Mouse (Mus musculus) CD4-positive helper T cell, adult 2 months (primary cell): Measurements from ENCODE around the gene Chchd6.

Experiments
- DNase-seq: peaks from one replicate; pipeline ENCODE4 v3.0.0-alpha.2; 2012; ENCODE audit warnings: low read depth, missing footprints, low spot score

Gene Chchd6

GRCm38 (mm10) chr6:89510154-89510553, 85.3 kb downstream of the Chchd6 start:
- DNase-seq: no peak

- no peak for DNase-seq
These were observed 86.7 kb downstream of the Chchd6 start for GRCm38 (mm10) chr6:89508725-89509124.

GRCm38 (mm10) chr6:89508263-89508662, 87.2 kb downstream of the Chchd6 start:
- no peak for DNase-seq

- DNase-seq: no peak
These were observed 95.5 kb downstream of the Chchd6 start for GRCm38 (mm10) chr6:89499961-89500360.

DNA sequence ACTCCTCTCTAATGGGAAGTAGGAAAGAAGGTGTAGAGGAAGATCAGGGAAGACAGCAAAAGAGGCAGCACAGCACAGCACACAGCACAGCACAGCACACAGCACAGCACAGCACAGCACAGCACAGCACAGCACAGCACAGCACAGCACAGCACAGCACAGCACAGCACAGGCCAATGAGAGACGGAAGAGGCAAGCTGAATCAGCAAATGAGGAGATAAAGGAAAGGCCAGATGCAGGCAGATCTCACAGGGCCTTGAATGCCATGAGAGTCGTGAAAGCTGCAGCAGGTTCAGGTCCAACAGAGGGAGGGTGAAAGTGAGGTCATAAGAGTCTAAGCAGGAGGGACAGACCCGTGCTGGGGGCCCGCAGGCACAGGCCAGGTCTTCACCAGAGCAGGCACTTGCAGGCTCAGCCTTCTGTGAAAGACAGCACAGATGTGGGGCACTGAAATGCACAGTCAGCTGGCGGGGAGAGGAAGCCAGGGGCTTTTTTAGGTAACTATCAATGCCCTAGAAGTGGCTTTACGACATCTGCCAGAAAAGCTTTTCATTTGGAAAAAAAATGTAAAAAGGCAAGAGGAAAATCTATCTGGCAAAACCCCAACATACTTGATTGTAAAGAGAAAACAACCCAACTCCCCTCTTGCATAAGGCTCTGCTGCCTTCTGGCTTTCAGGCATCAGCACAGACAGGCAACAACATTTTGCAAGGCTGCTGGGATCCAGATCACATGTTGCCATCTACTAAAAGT, 96.5 kb downstream of the Chchd6 start:
- no peak for DNase-seq

DNA sequence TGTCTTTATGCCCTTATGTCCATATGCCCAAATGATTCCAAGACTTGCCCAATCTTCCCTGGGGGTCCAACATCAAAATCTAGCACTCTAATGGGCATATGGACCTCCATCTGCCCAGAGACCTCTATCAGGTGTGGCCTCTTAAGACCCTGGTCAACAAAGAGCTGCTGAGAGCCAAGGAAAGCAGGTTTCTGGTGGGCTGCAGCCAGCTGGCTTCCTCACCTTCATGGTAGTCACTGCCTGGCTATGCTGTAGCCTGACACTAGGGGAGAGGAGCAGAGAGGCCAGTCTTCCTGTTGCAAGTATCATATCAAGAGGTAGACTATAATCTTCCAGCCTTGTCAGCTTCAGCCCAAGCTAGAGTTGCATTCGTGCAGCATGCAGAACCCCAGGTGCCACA, 98.5 kb downstream of the Chchd6 start:
- DNase-seq: no peak

DNA sequence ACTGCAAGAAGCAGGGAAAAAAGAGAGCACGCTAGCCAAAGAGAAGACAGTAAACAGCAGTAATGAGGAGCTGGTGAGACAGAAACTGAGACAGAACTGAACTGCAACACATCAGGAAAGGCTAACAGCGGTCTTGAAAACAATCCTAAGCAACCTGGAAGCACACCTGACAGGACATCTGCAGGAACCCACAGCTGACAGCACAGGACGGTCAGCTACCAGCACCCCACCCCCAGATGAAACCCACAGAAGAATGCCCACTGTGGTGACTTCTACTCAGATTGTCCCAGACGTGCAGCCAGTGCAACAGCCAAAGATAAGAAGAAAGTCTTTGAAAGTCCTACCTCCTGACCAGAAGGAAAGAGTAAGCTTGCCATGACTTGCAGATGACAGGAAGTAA, 103.1 kb downstream of the Chchd6 start:
- no peak for DNase-seq

DNA sequence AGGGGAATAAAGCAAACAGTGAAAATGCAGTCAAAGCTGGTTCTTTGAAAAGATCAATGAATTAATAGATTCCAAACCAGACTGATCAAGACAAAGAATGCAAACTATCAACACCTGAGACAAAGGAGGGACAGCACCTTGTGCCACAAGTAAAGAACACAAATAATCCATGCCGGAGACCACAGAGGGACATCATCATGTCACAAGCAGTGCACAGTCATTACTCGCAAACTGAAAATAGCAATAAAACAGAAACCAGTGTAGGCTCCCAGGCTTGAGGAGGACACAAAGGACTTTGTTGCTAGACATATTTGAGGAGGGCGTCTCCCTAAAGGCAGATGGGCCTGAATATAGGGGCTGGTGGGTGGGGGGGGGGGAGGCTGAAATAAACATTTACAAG, 105.1 kb downstream of the Chchd6 start:
- DNase-seq: no peak

GRCm38 (mm10) chr6:89489533-89489932, 105.9 kb downstream of the Chchd6 start:
- DNase-seq: no peak

DNA sequence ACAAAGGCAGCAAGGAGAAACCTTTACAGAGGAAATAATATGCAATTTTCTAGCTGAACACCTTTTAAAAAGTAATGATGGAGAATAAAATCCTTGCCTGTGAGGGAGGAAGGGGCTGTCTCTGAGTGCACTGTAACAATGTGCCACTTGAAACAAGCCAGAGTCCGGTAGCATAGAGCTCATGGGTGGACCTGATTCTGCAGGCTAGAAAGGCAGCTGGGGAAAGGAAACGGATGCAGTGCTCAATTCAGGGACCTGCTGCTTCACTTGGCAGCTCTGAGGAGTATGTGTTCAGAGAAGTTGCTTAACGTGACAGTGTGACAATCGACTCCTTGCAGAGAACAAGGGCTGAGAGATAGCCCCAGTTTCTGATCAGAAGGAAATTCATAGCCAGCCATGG, 109.4 kb downstream of the Chchd6 start:
- no peak for DNase-seq

DNA sequence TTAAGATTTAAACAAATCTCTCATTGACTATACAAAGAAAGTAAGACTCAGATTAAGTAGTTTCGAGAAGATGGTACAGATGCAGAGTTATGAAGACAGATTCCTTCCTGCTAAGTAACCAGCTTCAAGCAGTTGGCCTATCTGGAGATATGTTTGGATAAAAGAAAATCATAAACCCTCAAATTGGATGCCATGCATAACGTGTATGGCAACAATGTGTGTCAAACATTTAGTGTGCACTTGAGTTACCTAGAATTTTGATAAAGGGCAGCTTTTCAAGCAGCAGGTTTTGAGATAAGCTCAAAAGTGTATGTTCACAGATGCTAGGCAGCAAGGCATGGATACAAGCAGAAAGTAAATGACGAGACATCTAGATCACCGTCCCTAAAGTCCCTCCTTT, 114.3 kb downstream of the Chchd6 start:
- DNase-seq: no peak

DNA sequence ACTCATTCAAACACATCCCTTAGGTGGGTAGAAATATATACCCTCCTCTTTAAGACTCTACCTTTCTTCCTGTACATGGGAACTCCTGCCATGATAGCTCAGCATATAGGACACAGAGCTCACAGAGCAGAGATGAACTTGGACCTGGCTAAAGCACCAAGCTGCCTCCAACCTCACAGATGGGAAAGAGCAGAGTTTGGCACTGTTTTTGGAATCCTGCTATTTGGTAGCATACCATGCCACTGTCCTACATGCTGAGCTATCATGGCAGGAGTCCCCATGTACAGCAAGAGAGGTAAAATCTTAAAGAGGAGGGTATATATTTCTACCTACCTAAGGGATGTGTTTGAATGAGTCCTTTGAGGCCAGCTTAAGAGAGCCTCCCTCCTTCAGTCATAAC, 127.5 kb downstream of the Chchd6 start:
- DNase-seq: no peak

DNA sequence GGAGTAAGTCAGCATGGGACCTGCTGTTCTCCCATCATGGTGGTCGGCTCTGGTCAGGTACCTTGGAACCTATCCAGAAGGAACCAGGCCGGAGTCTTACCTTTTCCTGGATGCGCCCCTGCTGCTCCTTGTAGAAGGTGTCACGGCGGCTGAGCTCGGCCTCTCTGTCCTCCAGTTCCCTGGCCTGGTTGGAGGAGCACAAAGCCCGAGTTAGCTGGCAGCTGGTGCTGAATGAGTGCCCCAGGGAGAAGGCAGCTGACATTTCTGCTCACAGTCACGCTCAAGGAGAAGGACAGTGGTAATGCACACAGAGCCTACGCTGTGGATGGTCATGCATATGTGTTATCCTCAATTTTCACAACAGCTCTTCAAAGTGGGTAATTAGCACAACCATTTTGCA, 128.2 kb downstream of the Chchd6 start:
- no peak for DNase-seq

DNA sequence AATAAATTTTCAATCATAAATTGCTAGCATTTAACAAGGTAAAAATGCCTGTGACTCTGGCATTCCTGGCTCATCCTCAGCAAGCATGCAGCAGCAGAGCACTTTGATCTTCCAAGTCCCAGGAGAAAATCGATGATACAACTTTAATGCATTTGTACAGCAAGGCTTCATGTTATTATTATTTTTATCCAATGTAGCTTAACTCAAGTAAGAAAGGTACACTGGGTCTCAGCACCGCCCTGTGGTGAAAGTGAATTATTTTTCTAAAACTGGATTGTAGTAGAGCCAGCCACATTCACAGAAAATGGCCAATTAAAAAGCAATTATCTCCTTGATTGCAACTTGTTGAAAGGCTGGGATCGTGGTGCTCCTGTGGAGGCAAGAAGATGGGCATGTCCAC, 128.6 kb downstream of the Chchd6 start:
- no peak for DNase-seq

GRCm38 (mm10) chr6:89466053-89466708, 129.3 kb downstream of the Chchd6 start:
- no peak for DNase-seq

- no peak for DNase-seq
These were observed 133.2 kb downstream of the Chchd6 start for GRCm38 (mm10) chr6:89462223-89462760.

DNA sequence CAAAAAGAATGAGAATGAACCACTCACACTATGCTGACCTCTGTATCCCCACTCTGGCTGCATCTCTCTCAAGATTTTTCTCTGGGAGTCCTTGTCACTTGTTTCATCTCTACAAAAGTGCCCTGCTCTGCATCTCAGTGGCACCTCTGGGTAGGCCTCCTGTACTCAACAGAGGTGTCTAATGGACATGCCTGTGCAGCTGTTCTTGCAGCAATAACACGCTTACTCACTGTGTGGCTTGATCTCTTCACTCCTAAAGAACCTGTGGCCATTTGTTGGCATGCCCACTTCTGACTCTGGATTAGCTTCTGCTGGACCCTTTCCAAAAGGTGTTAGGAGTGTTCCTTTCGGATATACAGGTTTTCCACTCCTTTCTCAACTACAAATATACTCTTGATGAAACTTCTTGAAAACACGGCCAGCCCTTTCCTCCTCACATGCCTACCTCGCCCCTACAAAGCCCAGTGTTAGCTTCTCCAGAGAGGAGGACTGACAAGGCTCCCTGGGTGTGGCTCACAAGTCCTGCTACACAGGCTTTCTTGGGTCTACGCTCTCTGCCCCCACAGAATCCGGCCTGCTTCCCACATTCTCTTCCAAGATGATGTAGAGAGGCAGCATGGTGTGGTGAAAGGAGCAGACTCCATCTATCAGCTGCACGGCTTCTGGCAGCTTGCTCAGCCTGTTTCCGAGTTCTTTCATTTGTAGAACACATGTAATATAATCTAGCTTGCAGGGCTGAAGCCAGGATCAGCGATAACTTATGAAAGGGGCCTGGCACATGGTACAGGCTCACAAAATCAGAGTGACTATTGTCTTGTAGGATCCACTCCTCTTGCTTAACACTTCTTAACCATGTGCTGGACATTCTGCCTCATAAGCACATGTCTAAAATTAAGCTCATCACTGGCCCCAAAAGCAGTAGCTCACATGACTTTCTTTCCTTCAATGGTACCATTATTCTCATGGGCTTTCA, 133.9 kb downstream of the Chchd6 start:
- DNase-seq: no peak

GRCm38 (mm10) chr6:89459634-89460033, 135.8 kb downstream of the Chchd6 start:
- no peak for DNase-seq

DNA sequence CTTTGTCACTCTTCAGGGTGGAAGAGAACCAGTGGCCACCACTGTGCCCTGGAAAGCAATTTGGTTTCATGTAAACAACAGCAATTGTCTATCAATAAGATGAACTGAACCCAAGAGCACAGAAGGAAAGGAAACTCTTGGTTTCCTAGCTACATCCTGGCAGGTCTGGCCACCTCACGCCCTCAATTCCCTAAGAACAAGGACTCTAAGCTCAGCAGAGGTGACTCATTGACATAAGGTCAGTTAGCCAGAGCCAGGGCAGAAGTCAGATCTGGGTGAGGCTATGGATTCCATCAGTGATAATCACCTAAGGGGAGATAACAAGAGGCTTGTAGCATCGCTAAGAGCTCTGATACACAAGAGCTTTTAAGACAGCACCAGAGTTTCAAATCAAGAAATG, 137.9 kb downstream of the Chchd6 start:
- DNase-seq: no peak

DNA sequence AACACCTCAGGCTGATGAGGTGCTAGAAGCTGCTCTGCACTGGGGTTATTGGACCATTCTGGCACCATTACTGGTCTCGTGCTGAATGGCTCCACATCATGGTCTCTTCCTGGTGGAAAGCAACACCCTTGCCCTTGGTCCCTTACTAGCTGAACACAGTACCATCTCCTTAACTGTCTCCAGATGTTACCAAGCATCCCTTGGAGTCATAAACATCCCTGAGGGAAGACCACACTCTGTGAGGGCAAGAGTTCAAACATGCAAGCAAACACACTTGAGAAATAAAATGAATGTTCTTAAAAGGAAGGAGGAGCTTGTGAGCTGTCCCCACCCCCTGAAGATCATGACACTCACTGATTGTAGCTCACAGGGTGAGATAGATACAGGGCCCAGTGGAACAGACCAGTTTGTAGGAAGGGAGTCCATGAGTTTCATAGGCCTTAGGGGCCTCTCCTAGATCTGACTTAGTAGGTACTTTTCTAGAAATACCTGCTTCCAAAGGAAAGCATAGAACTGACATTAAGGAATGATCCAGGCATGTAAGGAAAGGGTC, 139.0 kb downstream of the Chchd6 start:
- no peak for DNase-seq

DNA sequence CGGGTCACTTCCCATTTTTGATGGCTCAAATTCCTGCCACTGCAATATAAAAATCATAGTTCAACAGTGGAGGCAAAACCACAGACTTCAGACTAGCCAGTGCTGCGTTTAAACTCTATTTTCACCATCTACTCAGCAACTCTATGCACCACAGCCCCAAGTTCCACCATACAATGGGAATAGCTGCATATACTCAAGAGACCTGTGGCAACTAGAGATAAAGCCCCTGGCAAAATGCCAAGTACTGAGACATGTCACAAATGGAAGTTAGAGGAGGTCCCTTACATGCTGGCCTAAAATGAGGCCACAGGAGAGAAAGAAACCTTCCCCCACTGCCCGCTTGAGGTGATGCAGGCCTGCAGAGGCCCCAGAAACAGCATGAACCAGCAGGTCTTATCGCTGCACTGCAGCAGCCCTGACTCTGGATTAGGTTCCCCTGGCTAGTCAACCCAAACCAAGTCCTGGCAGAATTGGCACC, 139.9 kb downstream of the Chchd6 start:
- no peak for DNase-seq

DNA sequence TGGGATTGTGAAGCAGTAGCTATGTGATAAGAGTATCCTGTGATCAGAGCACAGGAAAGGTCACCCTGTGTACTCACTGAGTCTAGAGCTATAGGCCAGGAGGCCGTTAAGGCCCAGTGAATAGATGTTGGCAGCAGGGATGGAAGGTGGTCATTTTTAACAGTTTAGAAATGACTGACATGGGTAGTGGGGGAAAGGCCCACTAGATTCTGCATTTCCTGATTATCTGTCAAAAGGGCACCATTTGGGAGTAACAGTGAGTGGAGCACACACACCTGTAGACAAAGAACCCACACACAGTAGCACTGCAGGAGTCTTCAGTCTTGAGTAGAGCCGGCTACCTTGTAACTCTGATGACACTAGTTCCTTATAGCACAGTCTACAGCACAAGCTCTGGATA, 141.0 kb downstream of the Chchd6 start:
- DNase-seq: no peak
